Mouse (Mus musculus) hindbrain, embryonic 16.5 days (tissue): ENCODE results near the gene Pcsk6. TPM values are rescaled to one million over a fixed set of nuclear protein-coding genes. Genes with fewer than 3 reads are reported as not detected.

ENCODE experiments used
- ATAC-seq: fragments of 200-750 bp; cut with Nextera tagmentation; 2 replicates; pipeline ENCODE4 v1.8.0; 2017; ENCODE audit warnings: moderate TSS enrichment, moderate library complexity
- H3K27ac ChIP-seq: fragments of 300-500 bp; sonication (generic); 2 replicates; pipeline ENCODE4 v1.5.1; 2014; ENCODE audit warnings: low read depth, mild to moderate bottlenecking, control low read depth, low read length, moderate library complexity
- H3K27me3 ChIP-seq: fragments of 300-500 bp; sonication (generic); replicated peaks from 2 replicates; pipeline ENCODE4 v1.6.1; 2014; ENCODE audit warnings: low read length; ENCODE audit not compliant: control insufficient read depth, insufficient read depth
- H3K36me3 ChIP-seq: fragments of 300-500 bp; sonication (generic); 2 replicates; pipeline ENCODE4 v1.6.1; 2014; ENCODE audit warnings: mild to moderate bottlenecking, low read length, moderate library complexity, mixed read lengths; ENCODE audit not compliant: control insufficient read depth, insufficient read depth
- H3K4me1 ChIP-seq: fragments of 300-500 bp; sonication (generic); 2 replicates; pipeline ENCODE4 v1.6.1; 2014; ENCODE audit warnings: low read depth, low read length; ENCODE audit not compliant: control insufficient read depth, insufficient read depth
- H3K4me2 ChIP-seq: fragments of 300-500 bp; sonication (generic); 2 replicates; pipeline ENCODE4 v1.6.1; 2014; ENCODE audit warnings: mild to moderate bottlenecking, low read length, control low read depth, moderate library complexity
- H3K4me3 ChIP-seq: fragments of 300-500 bp; sonication (generic); 2 replicates; pipeline ENCODE4 v1.5.1; 2014; ENCODE audit warnings: mild to moderate bottlenecking, low read length, control low read depth, moderate library complexity
- H3K9ac ChIP-seq: fragments of 300-500 bp; sonication (generic); 2 replicates; pipeline ENCODE4 v1.6.1; 2014; ENCODE audit warnings: low read depth, mild to moderate bottlenecking, control low read depth, low read length, moderate library complexity
- H3K9me3 ChIP-seq: fragments of 300-500 bp; sonication (generic); 2 replicates; pipeline ENCODE4 v1.6.1; 2014; ENCODE audit warnings: mild to moderate bottlenecking, low read length, moderate library complexity; ENCODE audit not compliant: control insufficient read depth
- WGBS: fragments of 180-500 bp; shearing (Covaris S2); extraction: QIAGEN DNeasy Blood & Tissue Kit; methylation state at CpG from one replicate; pipeline ENCODE4 v1.1.7; 2014; 5-methylcytosine and 5-hydroxymethylcytosine counted together
- polyA plus RNA-seq: library from polyadenylated mRNA; unstranded; fragments of >200 nt; fragmentation: Nextera tagmentation; extraction: Ambion mirVana; gene quantifications from 2 replicates; pipeline ENCODE4 v1.2.1, GENCODE M21; 2015

Pcsk6 gene
- polyA plus RNA-seq, 1 experiment from 2014 or later: 1.4 TPM

GRCm38 (mm10) chr7:65895262-65895661 lies 33.7 kb downstream of the Pcsk6 start:
- WGBS: 79% methylated on average over 5 of the region's 5 CpGs
- no peak overlapping the region for H3K9ac ChIP-seq
- no peak for ATAC-seq
- H3K27me3 ChIP-seq: no peaks in the 10 kb centered on the region
- no peak overlapping the region for H3K27ac ChIP-seq
- no peak overlapping the region for H3K4me3 ChIP-seq
- H3K36me3 ChIP-seq: no peaks in the 10 kb centered on the region
- no peak overlapping the region for H3K4me2 ChIP-seq
- no peaks in the 10 kb centered on the region for H3K9me3 ChIP-seq
- H3K4me1 ChIP-seq: peaks cover 3% of the 10 kb centered on the region; the same call in 1 of the 2 replicates

DNA sequence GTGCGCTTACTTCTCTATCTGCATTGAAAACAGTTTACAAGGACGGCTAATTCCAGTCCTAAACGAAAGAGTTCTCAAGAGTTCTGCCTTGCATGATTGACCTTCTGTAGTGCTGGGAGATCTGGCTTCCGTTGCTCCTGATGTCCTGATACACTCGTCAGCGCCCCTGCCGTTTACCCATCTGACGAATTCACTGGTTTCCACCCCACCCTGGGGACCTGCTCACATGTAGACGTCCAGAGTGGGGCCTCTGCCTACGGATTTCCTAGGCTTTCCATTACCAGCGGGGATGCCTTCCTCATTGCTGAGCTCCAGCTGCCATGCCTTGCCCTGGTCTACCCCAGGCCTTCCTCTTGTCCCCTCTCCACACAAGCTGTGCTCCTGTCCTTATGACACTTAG lies 39.7 kb downstream of the Pcsk6 start:
- 66% methylated on average over 11 of the region's 11 CpGs for WGBS
- no peak for ATAC-seq
- Histone ChIP-seq H3K36me3 (no peaks in the 10 kb centered on the region), H3K4me2 (no peak overlapping the region), H3K9me3 (no peaks in the 10 kb centered on the region), H3K27ac (no peak overlapping the region), H3K9ac (no peak overlapping the region), H3K4me3 (no peak overlapping the region), H3K27me3 (no peaks in the 10 kb centered on the region), H3K4me1 (peaks cover 10% of the 10 kb centered on the region)

GRCm38 (mm10) chr7:65902471-65903180 lies 41.1 kb downstream of the Pcsk6 start:
- Histone ChIP-seq H3K4me3 (no peak overlapping the region), H3K4me1 (peaks cover 10% of the 10 kb centered on the region), H3K9me3 (no peaks in the 10 kb centered on the region), H3K27me3 (no peaks in the 10 kb centered on the region), H3K27ac (no peak overlapping the region; the same call in 1 of the 2 replicates), H3K4me2 (no peak overlapping the region), H3K36me3 (no peaks in the 10 kb centered on the region), H3K9ac (no peak overlapping the region)
- 26% methylated on average over 13 of the region's 13 CpGs for WGBS
- ATAC-seq: peak; percentile 77

- no peak overlapping the region for H3K27ac ChIP-seq
- ATAC-seq: no peak
- H3K4me1 ChIP-seq: peaks cover 10% of the 10 kb centered on the region
- no peak overlapping the region for H3K4me3 ChIP-seq
- H3K9ac ChIP-seq: no peak overlapping the region
- no peak overlapping the region for H3K4me2 ChIP-seq
- no peaks in the 10 kb centered on the region for H3K36me3 ChIP-seq
- H3K27me3 ChIP-seq: no peaks in the 10 kb centered on the region
- WGBS: 88% methylated on average over 6 of the region's 6 CpGs
- H3K9me3 ChIP-seq: no peaks in the 10 kb centered on the region
Measured at GRCm38 (mm10) chr7:65903456-65903855, 41.9 kb downstream of the Pcsk6 start.

GRCm38 (mm10) chr7:65906528-65907272 lies 45.2 kb downstream of the Pcsk6 start:
- Histone ChIP-seq H3K27ac (no peak overlapping the region), H3K27me3 (no peaks in the 10 kb centered on the region), H3K36me3 (no peaks in the 10 kb centered on the region), H3K9ac (no peak overlapping the region), H3K4me2 (no peak overlapping the region), H3K4me1 (peaks cover 10% of the 10 kb centered on the region), H3K4me3 (no peak overlapping the region), H3K9me3 (no peaks in the 10 kb centered on the region)
- 86% methylated on average over 9 of the region's 9 CpGs for WGBS
- no peak for ATAC-seq

DNA sequence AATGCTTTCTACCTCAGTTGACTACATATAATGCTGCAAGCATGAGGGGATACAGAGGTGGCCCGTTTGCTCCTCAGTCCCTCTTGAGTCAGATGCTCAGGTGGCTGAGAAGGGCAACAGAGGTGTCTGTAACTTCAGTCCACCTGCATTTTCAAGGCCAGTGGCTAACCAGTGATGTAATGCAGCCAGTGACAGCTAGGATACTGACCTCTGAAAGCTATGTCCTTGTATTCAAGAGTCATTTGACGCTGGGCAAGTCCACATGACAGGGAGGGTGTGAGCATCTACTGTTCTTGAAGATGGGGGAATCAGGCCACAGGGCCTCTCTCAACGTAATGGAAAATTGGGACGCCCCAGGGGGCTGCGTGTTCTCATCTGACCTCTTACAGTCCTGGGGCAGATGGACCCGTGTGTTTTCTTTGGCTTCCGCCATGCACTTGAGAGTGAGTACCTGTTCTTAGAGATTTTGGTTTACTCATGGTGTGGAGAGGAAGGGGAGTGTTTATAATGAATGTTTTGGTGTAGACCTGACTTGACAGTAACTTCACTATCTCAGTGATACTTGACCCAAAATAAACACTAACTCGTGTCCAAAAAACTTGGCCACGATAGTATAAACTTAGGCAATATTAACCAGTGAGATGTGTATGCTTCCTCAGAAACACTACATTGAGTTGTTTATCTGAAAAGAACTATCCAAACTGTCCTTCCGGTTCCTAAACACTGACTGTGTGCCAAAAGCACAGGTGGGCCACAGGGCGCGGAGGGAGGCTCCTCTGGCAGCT lies 48.0 kb downstream of the Pcsk6 start:
- Histone ChIP-seq H3K4me1 (no peaks in the 10 kb centered on the region), H3K27me3 (no peaks in the 10 kb centered on the region), H3K4me2 (no peak overlapping the region), H3K9ac (no peak overlapping the region), H3K27ac (no peak overlapping the region), H3K9me3 (no peaks in the 10 kb centered on the region), H3K36me3 (no peaks in the 10 kb centered on the region), H3K4me3 (no peak overlapping the region)
- 83% methylated on average over 12 of the region's 12 CpGs for WGBS
- ATAC-seq: no peak

- 77% methylated on average over 3 of the region's 3 CpGs for WGBS
- Histone ChIP-seq H3K9ac (no peak overlapping the region), H3K4me3 (no peak overlapping the region), H3K27ac (no peak overlapping the region), H3K36me3 (no peaks in the 10 kb centered on the region), H3K4me1 (no peaks in the 10 kb centered on the region), H3K4me2 (no peak overlapping the region), H3K27me3 (no peaks in the 10 kb centered on the region), H3K9me3 (no peaks in the 10 kb centered on the region)
- no peak for ATAC-seq
Measured at GRCm38 (mm10) chr7:65913088-65913610, 51.6 kb downstream of the Pcsk6 start.

DNA sequence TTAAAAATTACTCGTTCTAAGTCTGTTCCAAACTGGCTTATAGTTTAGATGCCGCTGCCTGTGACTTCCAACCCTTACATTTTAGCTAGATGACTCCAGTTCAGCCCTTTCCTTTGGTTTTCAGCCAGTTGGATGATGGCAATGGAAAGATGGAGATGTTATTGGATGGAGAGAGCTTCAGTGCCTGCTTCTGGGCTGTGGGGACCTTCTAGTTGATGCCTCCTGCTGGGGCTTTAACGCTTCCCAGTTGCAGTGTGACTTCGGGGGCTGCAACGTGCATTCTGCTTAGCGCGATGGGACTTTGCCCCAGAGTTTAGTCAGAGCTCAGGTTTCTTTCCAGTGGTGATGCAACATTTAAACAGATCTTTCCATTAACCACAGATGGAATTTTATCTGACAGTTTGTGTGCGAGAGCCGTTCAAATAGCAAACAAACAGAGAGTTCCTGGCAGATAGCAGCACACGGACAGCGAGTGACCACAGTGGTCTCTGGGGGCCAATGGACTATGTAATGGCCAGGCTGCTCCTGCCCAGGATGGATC lies 53.3 kb downstream of the Pcsk6 start:
- Histone ChIP-seq H3K27me3 (no peaks in the 10 kb centered on the region), H3K27ac (no peak overlapping the region), H3K4me1 (no peaks in the 10 kb centered on the region), H3K36me3 (no peaks in the 10 kb centered on the region), H3K4me3 (no peak overlapping the region), H3K9ac (no peak overlapping the region), H3K9me3 (no peaks in the 10 kb centered on the region), H3K4me2 (no peak overlapping the region)
- WGBS: 72% methylated on average over 11 of the region's 11 CpGs
- ATAC-seq: no peak
